Mouse (Mus musculus): ENCODE results near the gene Prlh.

The Prlh gene

DNA sequence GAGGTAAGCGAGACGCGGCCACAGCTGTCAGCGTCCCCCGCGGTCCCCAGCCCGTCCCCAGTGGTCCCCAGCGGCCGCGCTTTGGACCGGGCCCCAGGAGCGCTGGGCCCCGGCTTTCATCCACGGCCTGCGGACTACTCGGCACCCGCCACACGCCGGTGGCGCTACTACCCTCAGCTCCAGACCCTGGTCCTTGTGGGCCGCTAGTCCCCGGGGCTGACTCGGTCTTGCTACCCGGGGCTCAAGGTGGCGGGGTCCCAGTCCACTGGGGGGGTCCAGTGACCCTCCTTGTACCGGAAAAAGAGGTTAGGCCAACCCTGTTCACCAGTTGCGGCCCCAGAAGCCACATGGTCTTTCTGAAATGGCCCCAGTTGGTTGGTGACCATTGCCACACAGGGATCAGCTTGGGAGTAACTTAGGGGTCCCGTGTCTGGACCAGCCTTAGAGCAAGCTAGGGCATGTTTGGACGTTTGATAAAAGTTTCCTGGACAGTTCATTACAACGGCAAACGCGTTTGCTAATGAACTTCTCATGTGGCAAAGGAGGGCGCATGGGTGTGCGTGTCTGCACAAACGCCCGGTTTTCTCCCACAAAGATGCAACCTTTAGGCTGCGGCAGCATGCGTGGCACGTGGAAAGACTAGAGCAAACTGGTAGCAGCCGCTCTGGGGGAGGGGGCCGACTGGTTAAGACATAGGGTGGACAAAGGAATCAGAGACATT is 46.1 kb downstream of the Prlh start:
- in situ Hi-C loops (cut with MseI, MboI), result no loop called here

DNA sequence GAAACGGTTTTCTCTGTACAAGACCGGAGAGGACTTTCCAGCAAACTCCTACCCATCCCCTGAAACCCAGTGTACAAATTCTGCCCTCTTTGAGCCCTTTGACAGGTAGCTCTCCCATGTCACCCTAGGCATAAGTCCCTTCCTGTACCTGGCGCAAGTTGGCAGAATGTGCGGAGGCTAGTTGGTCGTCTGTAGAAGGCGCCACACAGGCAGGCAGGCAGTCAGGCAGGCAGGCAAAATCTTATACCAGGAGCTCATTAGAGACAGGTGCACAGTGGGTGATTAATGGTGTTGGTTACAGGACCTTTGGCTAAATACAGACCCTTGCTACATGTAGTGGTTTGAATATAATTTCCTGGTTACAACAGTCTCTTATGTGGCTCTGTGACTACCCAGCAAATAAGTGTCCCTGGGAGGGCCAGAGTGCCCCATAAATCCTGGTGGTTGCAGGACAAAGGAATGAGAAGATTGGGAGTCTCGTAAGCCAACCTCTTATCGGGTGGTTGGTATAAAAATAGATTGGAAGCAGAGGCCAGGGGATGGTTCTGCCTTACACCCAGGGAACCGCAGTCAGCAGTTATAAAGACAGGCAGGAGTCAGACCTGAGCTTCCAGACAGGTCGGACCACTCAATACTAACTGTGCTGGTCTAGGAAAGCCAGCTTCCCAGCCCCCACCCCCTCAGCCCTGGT is 47.1 kb downstream of the Prlh start:
- in situ Hi-C loops (cut with MseI, MboI), result no loop called here

DNA sequence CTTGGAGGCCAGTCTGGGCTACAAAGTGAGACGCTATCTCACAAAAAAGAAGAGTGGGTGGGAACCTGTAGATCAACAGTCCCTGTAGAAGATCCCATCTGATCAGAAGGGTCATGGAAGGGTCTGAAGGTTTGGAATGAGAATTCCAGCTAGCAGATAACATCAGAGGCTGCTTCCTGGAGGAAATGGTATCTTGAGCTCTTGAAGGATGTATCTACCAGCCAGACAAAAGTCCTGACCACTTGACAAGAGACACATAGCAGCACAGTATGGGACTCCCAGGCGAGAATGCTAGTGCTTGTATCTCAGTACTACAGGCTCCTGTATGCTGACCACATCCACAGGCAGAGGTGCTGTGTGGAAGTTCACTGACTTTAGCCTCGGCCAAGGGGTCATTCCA is 48.2 kb downstream of the Prlh start:
- in situ Hi-C loops (cut with MseI, MboI), result no loop called here

DNA sequence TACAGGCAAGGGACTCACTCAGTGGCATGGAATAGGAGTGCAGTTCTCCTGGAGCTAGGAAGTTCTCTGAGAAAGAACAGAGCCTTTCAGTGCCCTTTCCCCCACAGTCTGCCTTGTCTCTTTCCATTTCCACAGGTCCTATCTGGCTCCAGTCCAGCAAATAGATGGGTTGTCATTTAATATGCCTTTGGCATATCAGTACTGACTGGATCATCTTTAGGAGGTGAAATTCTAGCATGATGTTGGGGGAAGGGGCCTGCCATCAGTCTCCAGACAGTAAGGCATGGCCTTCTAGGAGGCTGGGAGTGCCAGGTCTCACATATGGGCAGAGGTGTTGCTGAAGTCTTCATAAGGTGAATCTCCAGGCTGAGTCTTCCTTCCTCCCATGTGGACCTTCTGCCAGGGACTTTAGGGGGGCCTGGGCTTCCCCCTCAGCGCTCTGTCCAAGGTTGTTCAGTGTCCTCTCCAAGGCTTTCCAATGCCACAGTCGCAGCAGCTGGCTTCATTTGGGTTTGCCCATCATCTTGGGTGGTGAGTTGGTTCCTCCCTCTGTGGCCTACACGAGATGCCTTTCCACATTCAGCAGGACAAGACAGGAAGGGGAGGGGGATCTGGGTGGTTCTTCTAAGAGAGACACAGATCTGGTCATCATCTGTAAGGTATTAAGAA is 49.1 kb downstream of the Prlh start:
- in situ Hi-C loops (cut with MseI, MboI), result no loop called here

DNA sequence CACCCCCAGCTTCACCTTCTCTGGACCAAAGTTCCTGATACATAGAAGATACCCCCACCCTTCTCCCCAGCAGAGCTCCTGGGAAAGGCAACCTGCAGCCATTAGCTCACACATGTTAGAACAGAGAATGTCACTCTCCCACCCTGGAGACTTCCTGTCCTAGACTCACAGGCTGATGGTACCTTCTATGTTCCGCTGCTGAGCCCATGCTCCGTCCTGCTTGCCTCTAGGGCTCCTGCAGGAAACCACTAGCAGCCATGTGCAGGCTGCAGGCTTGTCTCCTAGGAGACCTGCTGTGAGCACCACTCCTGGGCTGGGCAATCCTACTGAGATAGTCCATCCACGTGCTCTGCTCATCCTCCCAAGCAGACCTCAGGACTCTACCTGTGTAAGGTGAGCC is 49.7 kb downstream of the Prlh start:
- in situ Hi-C loops (cut with MseI, MboI), result no loop called here

All from mouse trophoblast stem cell (cell line).